Mouse (Mus musculus) gastrocnemius, adult 2 months (tissue): ENCODE measurements around the gene Dlst. TPM values are rescaled to one million over a fixed set of nuclear protein-coding genes. Genes with fewer than 3 reads are reported as not detected.

ENCODE experiments used
- DNase-seq: peaks from one replicate; pipeline ENCODE4 v3.0.0; 2022
- H3K27ac ChIP-seq: fragments of 200-600 bp; 2 replicates; pipeline ENCODE4 v1.8.1; 2022; ENCODE audit warnings: mild to moderate bottlenecking
- H3K4me3 ChIP-seq: fragments of 200-600 bp; 2 replicates; pipeline ENCODE4 v1.8.1; 2022; ENCODE audit warnings: mild to moderate bottlenecking, moderate library complexity
- CTCF ChIP-seq: fragments of 200-600 bp; IDR thresholded peaks from 2 replicates; pipeline ENCODE4 v1.8.1; 2022; ENCODE audit warnings: antibody characterized with exemption, mild to moderate bottlenecking, moderate library complexity
- intact Hi-C: fragments of 180-260 bp; cut with DNase I; formaldehyde crosslinking; loops from one replicate; pipeline ENCODE4 v1.15.1; 2025
- total RNA-seq, 2 experiments: library from RNA; stranded (reverse); gene quantifications; 2 replicates each; pipeline ENCODE4 v1.2.3; 2021

The Dlst gene
- total RNA-seq, 2 experiments from 2014 or later, result 247 to 365 TPM

DNA sequence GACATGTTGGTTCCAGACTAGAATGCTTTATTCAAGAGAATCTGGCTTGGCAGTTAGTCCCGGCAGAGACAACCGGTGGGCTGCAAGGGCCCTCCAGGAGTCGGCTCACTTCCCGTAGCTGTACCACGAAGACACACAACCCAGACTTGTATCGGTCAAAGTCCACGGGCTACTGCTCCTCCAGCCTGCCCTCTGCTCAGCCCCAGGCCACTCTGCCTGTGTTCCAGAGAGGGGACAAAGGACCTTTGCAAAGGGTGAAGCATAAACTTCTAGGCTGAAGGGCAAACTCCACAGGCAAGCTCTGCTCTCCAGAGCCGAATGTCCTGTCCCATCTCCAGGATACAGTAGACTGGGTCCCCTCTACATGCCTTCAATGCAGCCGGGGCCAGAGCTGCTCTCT lies 56.0 kb downstream of the Dlst start:
- no peak for DNase-seq
- Histone ChIP-seq H3K4me3 (no peak overlapping the region), H3K27ac (no peak overlapping the region)
- no peak for TF ChIP-seq CTCF
- intact Hi-C loops, result loop anchor here (5.0 kb wide), 1 partner anchor 121 kb away; the partner anchor contains the start of genes Acyp1 and Zc2hc1c

DNA sequence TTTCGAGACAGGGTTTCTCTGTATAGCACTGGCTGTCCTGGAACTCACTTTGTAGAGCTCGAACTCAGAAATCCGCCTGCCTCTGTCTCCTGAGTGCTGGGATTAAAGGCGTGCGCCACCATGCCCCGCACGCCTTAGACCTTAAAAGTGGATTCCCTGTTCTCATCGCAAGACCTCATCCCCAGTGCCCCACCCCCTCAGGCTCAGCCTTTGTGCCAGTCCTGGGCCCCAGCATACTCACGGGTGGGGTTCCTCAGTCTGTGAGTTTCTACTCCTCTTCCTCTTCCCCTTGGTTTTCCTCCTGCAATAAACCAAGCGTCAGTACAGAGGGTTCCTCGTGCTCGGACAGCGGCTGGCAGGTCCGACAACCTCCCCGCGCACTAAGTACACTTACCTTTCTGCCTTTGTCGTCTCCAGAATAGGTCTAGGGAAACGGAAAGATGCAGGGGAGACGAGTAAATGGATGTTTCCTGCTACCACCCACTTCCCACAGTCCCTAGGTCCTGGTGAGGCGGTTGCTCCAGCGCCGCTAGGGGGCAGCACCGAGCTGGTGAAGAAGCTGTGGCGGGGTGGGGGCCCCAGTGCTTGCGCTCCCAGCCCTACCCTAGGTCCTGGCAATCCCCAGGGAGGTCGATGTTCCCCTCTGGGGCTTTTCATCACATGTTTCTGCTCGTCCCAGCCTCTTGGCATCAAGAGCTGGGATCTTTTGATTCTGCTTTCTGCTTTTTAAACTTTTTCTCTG lies 58.7 kb downstream of the Dlst start:
- intact Hi-C loops, result loop anchor here (2.0 to 5.0 kb wide), 2 partner anchors 118 to 136 kb away; partner anchors contain the start of genes Acyp1 and Zc2hc1c
- H3K4me3 ChIP-seq, result peak overlapping the region; percentile 54
- DNase-seq, result peak; percentile 93

DNA sequence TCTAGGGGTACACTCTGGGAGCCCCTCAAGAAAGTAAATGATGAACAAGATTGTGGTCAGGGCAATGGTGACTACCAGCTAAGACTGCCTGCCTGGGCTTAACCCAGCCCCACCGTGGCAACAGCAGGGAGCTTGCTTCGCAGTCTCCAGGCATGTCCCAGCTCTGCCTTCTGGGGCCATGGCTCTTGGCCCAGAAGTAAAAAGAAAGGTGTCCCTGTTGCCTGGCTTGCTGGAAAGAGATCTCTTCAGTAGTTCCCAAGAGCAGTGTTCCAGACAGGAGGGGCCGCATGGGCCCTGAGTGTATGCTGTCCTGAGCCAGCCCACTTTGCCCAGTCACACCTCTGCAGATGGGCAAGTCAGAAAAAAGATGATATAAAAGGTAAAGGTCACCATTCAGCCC lies 59.2 kb downstream of the Dlst start:
- H3K4me3 ChIP-seq, result peak overlapping the region; percentile 54
- no peak for TF ChIP-seq CTCF
- H3K27ac ChIP-seq, result peak overlapping the region; percentile 85
- DNase-seq, result peak; percentile 53
- intact Hi-C loops, result loop anchor here (2.0 to 5.0 kb wide), 3 partner anchors 47 to 135 kb away; partner anchors contain the start of genes Acyp1, Eif2b2 and Zc2hc1c

More for the DNA sequence above, 58.7 kb downstream of the Dlst start:
- TF ChIP-seq CTCF, result peak; percentile 93
- H3K27ac ChIP-seq, result peak overlapping the region; percentile 85

DNA sequence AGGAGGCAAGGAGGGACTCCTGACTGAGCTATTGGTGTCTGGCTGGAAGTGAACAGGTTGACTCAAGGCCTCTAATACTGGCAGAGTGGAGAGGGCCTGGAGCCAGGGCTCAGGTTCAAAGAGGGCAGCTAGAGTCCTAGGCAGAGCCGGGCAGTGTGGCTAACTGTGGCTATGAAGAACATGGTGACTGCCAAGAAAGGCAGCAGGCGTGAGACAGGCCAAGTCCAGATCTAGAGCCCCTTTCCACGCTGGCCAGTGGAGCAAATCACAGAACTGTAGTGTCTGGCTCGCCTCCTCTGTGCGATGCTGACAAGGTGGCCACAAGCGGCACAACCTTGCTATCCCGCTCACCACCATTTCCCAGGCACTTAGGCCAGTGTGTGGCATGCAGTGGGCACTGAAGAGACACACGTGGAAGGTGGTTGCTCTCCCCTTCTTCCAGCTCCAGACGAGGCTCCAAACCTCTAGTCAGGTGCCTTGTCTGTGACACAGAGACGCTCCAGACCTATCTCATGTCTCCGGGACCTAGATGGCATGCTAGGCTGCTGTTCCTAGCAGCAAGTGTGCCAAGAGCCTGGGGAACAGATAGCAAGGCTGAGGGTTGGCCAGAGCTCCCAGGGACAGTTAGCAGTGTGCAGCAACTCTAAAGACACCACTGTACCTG lies 59.8 kb downstream of the Dlst start:
- Histone ChIP-seq H3K4me3 (peak overlapping the region; percentile 19), H3K27ac (peak overlapping the region; percentile 85)
- intact Hi-C loops, result loop anchor here (5.0 kb wide), 1 partner anchor 47 kb away; the partner anchor contains the start of gene Eif2b2
- DNase-seq, result peak; percentile 89
- TF ChIP-seq CTCF, result no peak

DNA sequence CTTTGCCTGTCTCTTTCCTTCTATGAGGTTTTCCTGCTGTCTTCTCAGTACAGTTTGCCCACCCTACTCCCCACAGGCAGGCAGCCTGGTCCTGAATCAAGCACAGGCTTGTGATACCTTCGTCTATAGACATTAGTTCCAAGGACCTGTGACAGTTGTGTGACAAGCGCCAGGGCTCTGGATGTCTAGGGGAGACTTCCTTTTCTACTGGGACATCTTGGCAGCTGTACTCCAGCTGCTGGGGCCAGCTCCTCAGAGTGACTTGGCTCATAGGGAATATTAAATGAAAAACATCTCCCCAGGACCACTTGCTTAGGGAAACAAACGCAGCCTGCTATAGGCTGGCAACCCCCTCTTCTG lies 60.3 kb downstream of the Dlst start:
- Histone ChIP-seq H3K27ac (peak overlapping the region; percentile 85), H3K4me3 (no peak overlapping the region; the same call in 1 of the 2 replicates)
- intact Hi-C loops, result loop anchor here (5.0 kb wide), 1 partner anchor 46 kb away; the partner anchor contains the start of gene Eif2b2
- DNase-seq, result no peak
- TF ChIP-seq CTCF, result no peak

DNA sequence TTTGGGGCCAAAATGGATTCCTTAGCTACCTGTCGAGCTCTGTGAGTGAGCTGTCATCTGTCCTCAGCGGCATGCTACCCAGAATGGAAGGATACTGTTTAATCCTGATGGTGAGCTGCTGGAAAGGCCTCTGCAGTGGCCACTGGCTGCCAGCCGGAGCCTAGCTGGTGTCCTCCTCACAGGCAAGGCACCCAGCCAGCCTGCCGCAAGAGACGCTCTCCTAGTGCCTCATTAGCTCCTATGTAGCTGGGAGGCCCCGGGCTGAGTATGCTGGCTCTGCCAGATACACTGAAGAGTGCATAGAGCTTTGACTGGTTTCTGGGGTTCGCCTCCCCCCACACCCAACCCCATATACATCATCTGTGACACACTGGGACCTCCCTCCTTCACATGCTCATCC lies 63.4 kb downstream of the Dlst start:
- intact Hi-C loops, result loop anchor here (5.0 kb wide), 1 partner anchor 43 kb away; the partner anchor contains the start of gene Eif2b2
- H3K4me3 ChIP-seq, result peak overlapping the region; percentile 2; the same call in 1 of the 2 replicates

DNA sequence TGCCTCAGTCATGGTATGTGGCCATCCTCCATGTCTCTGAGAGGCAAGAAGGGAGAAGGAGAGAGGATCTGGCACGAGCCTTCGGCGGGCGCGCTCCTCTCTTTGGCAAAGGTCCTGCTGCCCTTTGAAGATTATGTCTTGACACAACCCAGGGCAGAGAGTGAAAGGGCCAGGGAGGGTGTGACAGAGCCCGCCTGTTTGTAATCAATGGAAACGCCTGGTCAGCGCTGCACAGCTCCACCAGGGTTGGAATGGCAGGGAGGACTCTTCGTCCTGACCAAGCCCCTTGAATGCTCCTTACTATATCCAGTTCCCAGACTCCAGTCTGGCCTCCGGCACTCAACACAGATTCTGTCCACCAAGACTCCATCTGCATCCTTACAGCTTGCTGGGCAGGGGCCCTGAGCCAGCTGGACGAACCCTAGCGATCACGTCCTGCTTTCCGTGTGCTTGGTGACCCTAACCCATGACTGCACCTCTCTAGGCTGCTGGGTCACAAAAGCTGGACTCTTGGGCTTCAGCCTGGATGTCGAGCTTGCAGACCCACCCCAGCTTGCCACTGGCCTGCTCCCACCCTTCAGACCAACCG lies 64.5 kb downstream of the Dlst start:
- Histone ChIP-seq H3K4me3 (peak overlapping the region; percentile 68), H3K27ac (peak overlapping the region; percentile 61)
- no peak for TF ChIP-seq CTCF
- intact Hi-C loops, result no loop called here
- DNase-seq, result no peak

More for the DNA sequence above, 63.4 kb downstream of the Dlst start:
- peak; percentile 27; the same call in 1 of the 2 replicates for TF ChIP-seq CTCF
- H3K27ac ChIP-seq, result peak overlapping the region; percentile 52
- DNase-seq, result peak; percentile 86

DNA sequence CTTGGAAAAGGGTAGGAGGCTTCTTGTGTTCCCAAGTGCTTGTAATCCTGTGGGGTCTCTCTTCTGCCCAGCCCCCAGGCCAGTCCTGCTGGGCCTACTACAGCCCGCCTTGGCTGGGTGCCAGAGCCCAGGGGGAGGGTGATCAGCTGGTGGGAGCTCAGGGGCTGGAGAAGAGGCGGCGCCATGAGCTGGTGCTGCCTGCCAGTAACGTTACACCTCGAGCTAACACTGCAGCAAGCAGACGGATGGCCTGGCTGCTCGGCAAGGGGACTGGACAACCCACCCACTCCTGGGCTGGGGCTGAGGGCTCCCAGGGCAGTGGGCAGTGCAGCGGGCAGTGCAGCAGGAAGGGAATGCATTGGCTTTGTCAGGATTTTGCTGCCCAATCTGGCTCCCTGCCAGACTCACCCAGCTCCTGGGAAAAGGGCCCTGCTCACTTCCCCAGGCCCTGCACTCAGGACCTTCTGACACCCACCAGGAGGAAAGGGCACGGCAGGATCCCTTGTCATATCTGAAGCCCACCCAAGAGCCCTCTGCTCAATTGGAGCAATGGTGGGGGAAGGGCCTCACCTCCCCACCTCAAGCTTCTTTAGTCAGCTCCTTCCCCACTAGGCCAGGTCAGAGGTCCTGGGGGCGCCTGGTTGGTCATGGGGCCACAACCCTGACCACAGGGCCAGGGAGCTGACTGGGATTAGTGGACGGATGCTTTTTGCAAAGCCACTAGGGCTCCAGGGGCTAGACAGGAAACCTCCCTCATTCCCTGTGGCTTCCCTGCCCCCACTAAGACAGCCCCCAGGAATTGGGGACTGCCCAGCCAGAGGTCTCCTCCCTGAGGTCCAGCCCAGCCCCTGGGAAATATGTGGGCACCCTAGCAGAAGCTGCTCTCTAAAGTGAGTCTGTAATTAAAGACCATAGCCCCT lies 65.6 kb downstream of the Dlst start:
- no peak for TF ChIP-seq CTCF
- Histone ChIP-seq H3K4me3 (peak overlapping the region; percentile 68), H3K27ac (peak overlapping the region; percentile 61)
- DNase-seq, result peak; percentile 56
- intact Hi-C loops, result no loop called here

DNA sequence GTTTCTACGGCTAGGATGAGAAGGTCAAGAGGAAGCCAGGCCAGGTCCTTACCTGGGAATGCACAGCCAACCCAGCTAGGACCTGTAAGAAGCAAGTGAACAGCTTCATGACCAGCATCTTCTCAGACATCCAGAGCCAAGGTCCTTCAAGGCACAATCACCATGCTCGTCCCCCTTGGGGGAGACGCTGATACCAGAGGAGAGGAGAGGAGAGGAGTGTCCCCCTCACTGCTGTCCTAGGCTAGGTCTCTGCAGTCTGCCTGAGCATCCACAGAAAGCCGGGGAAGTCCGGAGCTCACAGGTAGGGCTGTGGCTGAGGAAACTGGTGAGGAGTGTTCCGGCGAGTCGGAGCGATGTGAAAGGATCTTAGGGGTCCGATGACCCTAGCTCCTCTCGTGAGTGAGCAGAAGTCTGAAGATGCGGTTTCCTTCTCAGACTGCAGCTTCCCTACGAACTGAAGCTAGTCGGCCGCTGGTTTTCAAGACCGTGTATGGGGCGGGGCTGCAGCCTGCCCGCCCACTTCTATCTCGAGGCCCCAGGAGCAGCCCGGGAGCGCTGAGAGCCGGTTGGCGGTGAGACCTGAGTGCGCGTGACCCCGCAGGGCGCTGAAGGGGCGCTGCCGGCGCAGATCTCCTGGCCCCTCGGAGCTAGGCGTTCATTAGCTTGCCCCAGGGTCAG lies 66.4 kb downstream of the Dlst start:
- peak; percentile 71 for DNase-seq
- intact Hi-C loops, result no loop called here
- peak overlapping the region; percentile 61 for H3K27ac ChIP-seq
- peak overlapping the region; percentile 68 for H3K4me3 ChIP-seq
- no peak for TF ChIP-seq CTCF

DNA sequence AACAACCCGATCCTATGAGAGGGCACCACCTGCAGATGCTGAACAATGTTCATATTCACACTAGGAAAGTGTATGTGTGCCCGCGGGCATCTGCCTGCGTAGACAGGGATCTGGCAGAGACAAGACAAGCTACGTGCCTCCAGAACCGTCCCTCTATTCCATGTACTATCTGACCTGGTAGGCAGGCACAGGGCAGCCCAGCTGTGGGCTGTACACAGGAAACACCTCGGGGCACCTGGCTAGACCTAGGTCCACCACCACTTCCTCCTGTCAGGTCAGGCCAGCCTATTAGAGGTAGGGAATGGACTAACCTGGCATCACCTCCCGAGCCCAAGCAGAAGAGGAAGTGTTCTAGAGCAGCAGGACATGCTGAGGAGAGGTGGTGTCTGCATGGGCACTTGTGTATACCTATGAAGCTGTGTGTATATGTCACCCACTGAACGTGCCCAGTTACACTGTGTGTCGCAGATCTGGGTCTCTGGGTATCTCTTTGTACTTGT lies 67.2 kb downstream of the Dlst start, which contains the start of gene Pgf:
Gene Pgf, minus strand, starts transcription at position 51 of the 500 bp plus-strand sequence.
- Histone ChIP-seq H3K4me3 (peak within 1 kb of the TSS; percentile 68), H3K27ac (peak within 1 kb of the TSS; percentile 61)
- no peak for TF ChIP-seq CTCF
- peak; percentile 13 for DNase-seq
- intact Hi-C loops, result no loop called here

DNA sequence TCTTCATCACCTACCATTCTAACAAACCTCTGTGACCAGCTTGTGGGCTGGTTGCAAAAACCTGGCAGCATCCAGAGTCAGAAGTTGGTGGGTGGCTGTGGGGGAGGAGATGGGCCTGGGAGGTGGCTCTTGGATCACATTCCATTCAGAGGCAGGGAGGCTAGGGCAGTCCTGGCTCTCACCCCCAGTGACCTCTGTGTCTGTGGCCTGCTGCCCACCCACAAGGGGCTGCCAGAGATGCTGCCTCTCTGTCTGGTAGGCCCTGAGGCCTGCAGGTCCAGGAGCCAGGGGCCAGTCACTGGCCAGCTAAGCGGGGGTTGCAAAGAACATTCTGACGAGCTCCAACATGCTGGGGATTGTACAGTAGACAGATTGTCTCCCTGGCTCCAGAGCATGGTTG lies 67.7 kb downstream of the Dlst start:
- TF ChIP-seq CTCF, result no peak
- Histone ChIP-seq H3K4me3 (no peak overlapping the region), H3K27ac (no peak overlapping the region)
- intact Hi-C loops, result no loop called here
- DNase-seq, result peak; percentile 28
